In the genomic region with DNA sequence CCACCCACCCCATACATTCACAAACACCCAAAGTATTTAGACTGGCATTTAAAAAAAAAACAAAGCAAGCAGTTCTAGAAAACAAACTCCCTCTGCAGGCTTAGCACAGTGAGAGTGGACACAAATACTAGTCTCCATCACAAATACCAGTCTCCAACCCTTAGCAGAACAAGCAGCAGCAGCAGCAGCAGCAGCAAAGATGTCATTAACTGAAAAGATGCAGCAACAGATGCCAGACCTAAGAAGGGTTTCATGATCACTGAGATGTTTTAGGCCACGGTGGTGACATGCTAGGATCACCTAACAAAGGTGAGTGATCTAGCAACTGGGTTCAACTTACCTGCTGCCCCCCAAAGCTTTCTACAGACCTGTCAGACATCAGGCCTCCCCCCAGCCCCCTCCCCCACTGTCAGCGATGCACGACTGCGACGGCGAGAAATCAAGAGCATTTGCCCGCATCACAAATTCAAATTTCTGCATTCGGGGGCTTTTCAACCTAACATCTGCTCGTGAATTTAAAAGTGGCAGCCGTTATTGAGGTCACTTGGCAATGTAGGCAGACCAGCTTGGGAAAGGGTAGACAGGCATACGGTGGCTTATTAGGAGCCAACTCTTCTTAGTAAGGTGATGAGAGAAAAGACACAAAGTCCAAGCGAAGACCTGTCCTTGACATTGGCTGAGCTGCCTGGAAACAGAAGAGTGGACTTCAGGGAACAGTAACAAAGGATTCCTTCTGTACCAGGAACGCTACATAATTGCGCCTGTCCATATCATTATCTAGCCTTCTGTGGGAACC, we compare ENCODE assay signal across 11 mouse cellular contexts. TPM values are rescaled to one million over a fixed set of nuclear protein-coding genes. Genes with fewer than 3 reads are reported as not detected.
DNase-seq lines count a peak whose midpoint lies in the region; ATAC-seq and TF ChIP-seq lines count a peak whose summit lies in the region.
"Had no signal": no experiment of that assay in that cellular context is flagged by ENCODE, and none has a peak within 500 bp of the region (broad histone marks: within the 10 kb centered on the region; RNA-seq: fewer than 3 reads in every experiment).

No protein-coding gene starts in this region.

- no peaks in the 10 kb centered on the region for H3K9me3 ChIP-seq in forebrain, embryonic 15.5 days
- H3K9me3 ChIP-seq in midbrain, embryonic 15.5 days: no peaks in the 10 kb centered on the region
- H3K9me3 ChIP-seq: liver, embryonic 15.5 days; neural tube, embryonic 12.5 days had no signal

- peak; percentile 32 for ATAC-seq in forebrain, embryonic 15.5 days (replicated peaks)
- no peak for ATAC-seq in midbrain, embryonic 15.5 days (replicated peaks)
- no peak for ATAC-seq in CD4-positive, CD25-positive, alpha-beta regulatory T cell, adult 4 months

- H3K4me2 ChIP-seq in forebrain, embryonic 15.5 days (replicated peaks): peak overlapping the region; percentile 36
- H3K4me2 ChIP-seq in midbrain, embryonic 15.5 days: peak overlapping the region; percentile 40
- H3K4me2 ChIP-seq: liver, embryonic 15.5 days; neural tube, embryonic 12.5 days had no signal

- H3K27ac ChIP-seq in left cerebral cortex, adult 2 months: peak overlapping the region; percentile 96
- peak overlapping the region; percentile 37; the same call in 1 of the 2 replicates for H3K27ac ChIP-seq in cerebellum, adult 2 months (ENCODE audit: insufficient read depth, low read length)
- peak overlapping the region; percentile 94 for H3K27ac ChIP-seq in forebrain, embryonic 15.5 days (replicated peaks)
- peak overlapping the region; percentile 60 for H3K27ac ChIP-seq in midbrain, embryonic 15.5 days
- H3K27ac ChIP-seq: liver, embryonic 15.5 days; neural tube, embryonic 12.5 days had no signal

- TF ChIP-seq CTCF in left cerebral cortex, adult 2 months (IDR thresholded peaks at IDR 0.05): no peak
- no peak for TF ChIP-seq CTCF in cerebellum, adult 2 months (IDR thresholded peaks at IDR 0.05; ENCODE audit: borderline replicate concordance, insufficient read depth, low read depth, low read length)

- intact Hi-C loops in left cerebral cortex, adult 2 months (cut with DNase I): no loop called here

- 0 out of 2 replicates have a peak overlapping the region, but pooled peaks have one; percentile 9 for H3K4me3 ChIP-seq in left cerebral cortex, adult 2 months
- no peak overlapping the region for H3K4me3 ChIP-seq in cerebellum, adult 2 months (replicated peaks; ENCODE audit: insufficient read depth, low read depth, low read length)
- 0 out of 2 replicates have a peak overlapping the region, but pooled peaks have one; percentile 6 for H3K4me3 ChIP-seq in forebrain, embryonic 15.5 days
- peak overlapping the region; percentile 8; the same call in 1 of the 2 replicates for H3K4me3 ChIP-seq in midbrain, embryonic 15.5 days
- H3K4me3 ChIP-seq: liver, embryonic 15.5 days; neural tube, embryonic 12.5 days had no signal

- no peak for TF ChIP-seq POLR2A in cerebellum, adult 2 months (IDR thresholded peaks at IDR 0.05; ENCODE audit: borderline replicate concordance, insufficient read depth, low read length)

- H3K4me1 ChIP-seq in cerebellum, adult 2 months (ENCODE audit: control insufficient read depth, insufficient read depth, low read length): peaks cover 3% of the 10 kb centered on the region; the same call in 1 of the 2 replicates
- peaks cover 65% of the 10 kb centered on the region for H3K4me1 ChIP-seq in forebrain, embryonic 15.5 days
- peaks cover 61% of the 10 kb centered on the region for H3K4me1 ChIP-seq in midbrain, embryonic 15.5 days

- H3K27me3 ChIP-seq in cerebellum, adult 2 months (ENCODE audit: control insufficient read depth, insufficient read depth, low read length): no peaks in the 10 kb centered on the region
- no peaks in the 10 kb centered on the region for H3K27me3 ChIP-seq in forebrain, embryonic 15.5 days
- H3K27me3 ChIP-seq in midbrain, embryonic 15.5 days (replicated peaks): no peaks in the 10 kb centered on the region
- H3K27me3 ChIP-seq: neural tube, embryonic 12.5 days had no signal

- peak overlapping the region; percentile 26 for H3K9ac ChIP-seq in forebrain, embryonic 15.5 days (replicated peaks)
- peak overlapping the region; percentile 18; the same call in 1 of the 2 replicates for H3K9ac ChIP-seq in midbrain, embryonic 15.5 days
- H3K9ac ChIP-seq: liver, embryonic 15.5 days had no signal

- no peak for DNase-seq in left cerebral cortex, adult 2 months (ENCODE audit: extremely low spot score in 1 of 2, low spot score in 2 of 2)
- DNase-seq in left cerebral cortex, adult 11 months (ENCODE audit: low spot score): no peak
- DNase-seq in cerebellum, adult 2 months: peak; percentile 54 to 75
- DNase-seq in MN1 (ENCODE audit: low spot score): no peak
- DNase-seq in gastrocnemius, adult 18-20 months (ENCODE audit: low spot score): no peak
- DNase-seq: kidney, postnatal 25 days had no signal

- 10% methylated on average over 14 of the region's 14 CpGs for WGBS in cerebellum, adult 2 months
- 15% methylated on average over 14 of the region's 14 CpGs for WGBS in forebrain, embryonic 15.5 days
- 21% methylated on average over 14 of the region's 14 CpGs for WGBS in midbrain, embryonic 15.5 days

- no peaks in the 10 kb centered on the region for H3K36me3 ChIP-seq in forebrain, embryonic 15.5 days
- no peaks in the 10 kb centered on the region for H3K36me3 ChIP-seq in midbrain, embryonic 15.5 days (replicated peaks)
- H3K36me3 ChIP-seq: liver, embryonic 15.5 days; neural tube, embryonic 12.5 days had no signal

RNA-seq across cellular contexts. Expression of gene Zbtb38, which starts 26.1 kb away (rescaled TPM):
- total RNA-seq in left cerebral cortex, adult 2 months (2021): 10 to 100 TPM; 64.2 to 68.6 TPM
- polyA plus RNA-seq in cerebellum, adult 2 months (2012; rRNA removed): 19.2 and 21.5 TPM in 2 replicates
- 48.2 and 51.0 TPM in 2 replicates for polyA plus RNA-seq in forebrain, embryonic 15.5 days (2015; fragmentation: Nextera tagmentation; extraction: Ambion mirVana)
- polyA plus RNA-seq in midbrain, embryonic 15.5 days (2015; fragmentation: Nextera tagmentation; extraction: Ambion mirVana): 57.2 and 59.2 TPM in 2 replicates
- polyA plus RNA-seq in CD4-positive, CD25-positive, alpha-beta regulatory T cell, adult 4 months (2017; shearing (Covaris generic)): 10 to 100 TPM; 80.3 to 85.0 TPM
- 10 to 100 TPM; 35.0 to 35.9 TPM for total RNA-seq in gastrocnemius, adult 18-20 months (2021)

Comparison
In these comparisons a context has a peak if more than half of its experiments do, and no peak if none do; other contexts are left out.
1. DNase-seq: peak in cerebellum, adult 2 months (2 of 2); none in left cerebral cortex, adult 2 months (0 of 2), left cerebral cortex, adult 11 months (single experiment), MN1 (single experiment) and gastrocnemius, adult 18-20 months (single experiment).
2. H3K27ac ChIP-seq: peak in every context shown above with its lines; median percentile 96 in left cerebral cortex, adult 2 months; 94 in forebrain, embryonic 15.5 days; 60 in midbrain, embryonic 15.5 days; 37 in cerebellum, adult 2 months.